ENCODE assay signal across 13 mouse cellular contexts in the genomic region with DNA sequence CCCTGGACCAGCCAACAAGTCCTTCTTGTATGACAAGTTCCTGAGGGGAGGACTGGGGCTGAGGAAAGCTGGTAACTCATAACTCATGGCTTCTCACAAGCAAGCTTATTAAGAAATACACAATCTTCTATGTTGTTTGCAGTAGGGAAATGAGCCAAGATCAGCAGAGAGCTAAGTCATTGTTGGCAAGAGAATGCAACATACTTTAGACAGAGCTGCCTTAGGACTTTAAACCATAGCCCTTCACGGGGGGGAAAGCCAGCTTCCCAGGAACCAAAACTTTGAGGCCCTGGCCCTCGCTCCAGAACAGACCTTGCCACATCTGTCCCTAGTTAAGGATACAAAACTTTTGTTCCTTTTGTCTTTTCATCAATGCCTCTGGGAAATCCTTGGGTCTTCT. TPM values are rescaled to one million over a fixed set of nuclear protein-coding genes. Genes with fewer than 3 reads are reported as not detected.
DNase-seq lines count a peak whose midpoint lies in the region; ATAC-seq and TF ChIP-seq lines count a peak whose summit lies in the region.
"Had no signal": no experiment of that assay in that cellular context is flagged by ENCODE, and none has a peak within 500 bp of the region (broad histone marks: within the 10 kb centered on the region; RNA-seq: fewer than 3 reads in every experiment).

No protein-coding gene starts in this region.

- no peak overlapping the region for H3K27ac ChIP-seq in heart, embryonic 12.5 days (ENCODE audit: poor library complexity, severe bottlenecking)
- peak overlapping the region; percentile 85 for H3K27ac ChIP-seq in embryonic fibroblast, embryonic 13.5 days (ENCODE audit: insufficient read depth, low read length)
- H3K27ac ChIP-seq: neural tube, embryonic 13.5 days had no signal

- DNase-seq in heart, adult 11 months: peak; percentile 93
- DNase-seq in kidney, adult 9 months: peak; percentile 85
- peak; percentile 19 for DNase-seq in lung, postnatal 14 days
- no peak for DNase-seq in thymus, adult 18-20 months
- no peak for DNase-seq in thymus, postnatal 4 days
- DNase-seq in thymus, postnatal 25 days: no peak
- DNase-seq: cerebellum, adult 9-10 months; forebrain, postnatal 0 days; liver, postnatal 0 days had no signal

- no peaks in the 10 kb centered on the region for H3K36me3 ChIP-seq in heart, embryonic 12.5 days
- H3K36me3 ChIP-seq: neural tube, embryonic 13.5 days had no signal

- no peak for ATAC-seq in heart, embryonic 12.5 days (ENCODE audit: insufficient number of reproducible peaks, low FRiP score)
- ATAC-seq: CD4-positive, CD25-positive, alpha-beta regulatory T cell, adult 4 months; forebrain, postnatal 0 days; liver, postnatal 0 days had no signal

- no peaks in the 10 kb centered on the region for H3K4me1 ChIP-seq in heart, embryonic 12.5 days (replicated peaks)
- H3K4me1 ChIP-seq in embryonic fibroblast, embryonic 13.5 days (ENCODE audit: control insufficient read depth, insufficient read depth, low read length): peaks cover 4% of the 10 kb centered on the region; the same call in 1 of the 2 replicates
- H3K4me1 ChIP-seq: neural tube, embryonic 13.5 days had no signal

- TF ChIP-seq CTCF in embryonic fibroblast, embryonic 13.5 days (IDR thresholded peaks at IDR 0.05; ENCODE audit: borderline replicate concordance, insufficient read depth, low read length): no peak

- TF ChIP-seq POLR2A in embryonic fibroblast, embryonic 13.5 days (IDR thresholded peaks at IDR 0.05; ENCODE audit: low read depth, low read length): no peak

- no peak overlapping the region for H3K4me3 ChIP-seq in heart, embryonic 12.5 days
- no peak overlapping the region for H3K4me3 ChIP-seq in embryonic fibroblast, embryonic 13.5 days (ENCODE audit: insufficient read depth, low read length)
- H3K4me3 ChIP-seq: neural tube, embryonic 13.5 days had no signal

- no peak overlapping the region for H3K4me2 ChIP-seq in heart, embryonic 12.5 days
- H3K4me2 ChIP-seq: neural tube, embryonic 13.5 days had no signal

- H3K27me3 ChIP-seq in heart, embryonic 12.5 days (replicated peaks): no peaks in the 10 kb centered on the region
- H3K27me3 ChIP-seq: neural tube, embryonic 13.5 days had no signal

- H3K9me3 ChIP-seq in heart, embryonic 12.5 days (replicated peaks): no peaks in the 10 kb centered on the region
- H3K9me3 ChIP-seq: neural tube, embryonic 13.5 days had no signal

- WGBS in heart, embryonic 12.5 days: 76% methylated on average over 2 of the region's 2 CpGs

- H3K9ac ChIP-seq in heart, embryonic 12.5 days: no peak overlapping the region
- H3K9ac ChIP-seq: forebrain, postnatal 0 days; liver, postnatal 0 days; neural tube, embryonic 13.5 days had no signal

RNA-seq across cellular contexts. Expression of a gene that starts 30.9 kb away (rescaled TPM):
- polyA plus RNA-seq in heart, embryonic 12.5 days (2016; fragmentation: Nextera tagmentation; extraction: Ambion mirVana): 54.7 and 57.5 TPM in 2 replicates
- polyA plus RNA-seq in embryonic fibroblast, embryonic 13.5 days (2011; ENCODE audit: insufficient read length, low read depth, missing spikeins): 27.4 and 45.6 TPM in 2 replicates

RNA-seq across cellular contexts. Expression of a gene that starts 30.9 kb away (rescaled TPM):
- 89.2 and 89.5 TPM in 2 replicates for polyA plus RNA-seq in heart, embryonic 12.5 days (2016; fragmentation: Nextera tagmentation; extraction: Ambion mirVana)
- 80.8 and 85.4 TPM in 2 replicates for polyA plus RNA-seq in embryonic fibroblast, embryonic 13.5 days (2011; ENCODE audit: insufficient read length, low read depth, missing spikeins)

Comparison
In these comparisons a context has a peak if more than half of its experiments do, and no peak if none do; other contexts are left out.
1. DNase-seq: peak in heart, adult 11 months (single experiment), kidney, adult 9 months (single experiment) and lung, postnatal 14 days (single experiment); none in thymus, adult 18-20 months (0 of 2), thymus, postnatal 4 days (single experiment) and thymus, postnatal 25 days (single experiment).